Mouse (Mus musculus) limb, embryonic 15.5 days (tissue): Measurements from ENCODE around the gene Lrig1. TPM values are rescaled to one million over a fixed set of nuclear protein-coding genes. Genes with fewer than 3 reads are reported as not detected.

Experiments used
- ATAC-seq: fragments of 200-750 bp; cut with Nextera tagmentation; 2 replicates; pipeline ENCODE4 v1.8.0; 2017; ENCODE audit warnings: low read depth, moderate TSS enrichment; ENCODE audit not compliant: insufficient number of reproducible peaks, low FRiP score, low TSS enrichment
- H3K27ac ChIP-seq: fragments of 300-500 bp; sonication (generic); 2 replicates; pipeline ENCODE4 v1.5.1; 2015; ENCODE audit warnings: moderate library complexity, mild to moderate bottlenecking, inconsistent platforms
- H3K27me3 ChIP-seq: fragments of 300-500 bp; sonication (generic); 2 replicates; pipeline ENCODE4 v1.6.1; 2015; ENCODE audit warnings: inconsistent platforms
- H3K36me3 ChIP-seq: fragments of 300-500 bp; sonication (generic); 2 replicates; pipeline ENCODE4 v1.6.1; 2015; ENCODE audit warnings: inconsistent platforms
- H3K4me1 ChIP-seq: fragments of 300-500 bp; sonication (generic); 2 replicates; pipeline ENCODE4 v1.6.1; 2015; ENCODE audit warnings: inconsistent platforms
- H3K4me2 ChIP-seq: fragments of 300-500 bp; sonication (generic); 2 replicates; pipeline ENCODE4 v1.6.1; 2015; ENCODE audit warnings: mild to moderate bottlenecking, inconsistent platforms
- H3K4me3 ChIP-seq: fragments of 300-500 bp; sonication (generic); 2 replicates; pipeline ENCODE4 v1.5.1; 2015; ENCODE audit warnings: mild to moderate bottlenecking, inconsistent platforms
- H3K9ac ChIP-seq: fragments of 300-500 bp; sonication (generic); 2 replicates; pipeline ENCODE4 v1.6.1; 2015; ENCODE audit warnings: inconsistent platforms
- H3K9me3 ChIP-seq: fragments of 300-500 bp; sonication (generic); 2 replicates; pipeline ENCODE4 v1.6.1; 2016; ENCODE audit warnings: inconsistent platforms
- WGBS: fragments of 180-500 bp; shearing (Covaris S2); methylation state at CpG from one replicate; pipeline ENCODE4 v1.1.7; 2015; 5-methylcytosine and 5-hydroxymethylcytosine counted together
- polyA plus RNA-seq: library from polyadenylated mRNA; unstranded; fragments of >200 nt; fragmentation: Nextera tagmentation; extraction: Ambion mirVana; gene quantifications from 2 replicates; pipeline ENCODE4 v1.2.1, GENCODE M21; 2015

Gene Lrig1
- polyA plus RNA-seq, 1 experiment from 2014 or later = 22.5 TPM

DNA sequence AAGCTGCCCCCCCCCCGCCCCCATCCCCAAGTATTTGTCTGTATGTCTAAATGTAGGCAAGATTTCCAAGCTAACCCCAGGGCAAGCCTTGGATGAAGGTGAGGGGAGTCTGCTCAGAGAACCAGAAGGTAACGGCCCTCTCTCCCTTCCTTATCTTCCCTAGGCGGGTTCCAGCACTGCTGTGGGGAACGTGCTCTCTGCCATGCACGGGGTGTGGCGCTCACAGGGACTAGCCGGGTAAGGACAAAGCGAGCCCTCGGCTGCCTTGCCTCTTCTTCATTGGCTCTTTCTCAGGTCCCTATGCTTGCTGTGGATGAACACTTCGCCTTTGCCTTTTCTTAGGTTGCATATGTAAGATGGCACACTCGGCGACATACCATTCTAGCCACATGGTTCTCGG is 100.9 kb downstream of the Lrig1 start:
- Histone ChIP-seq H3K4me2 (no peak overlapping the region), H3K27me3 (no peaks in the 10 kb centered on the region), H3K9me3 (no peaks in the 10 kb centered on the region), H3K9ac (no peak overlapping the region), H3K4me1 (peaks cover 31% of the 10 kb centered on the region), H3K27ac (no peak overlapping the region), H3K36me3 (peaks cover 23% of the 10 kb centered on the region), H3K4me3 (no peak overlapping the region)
- ATAC-seq = no peak
- WGBS = 87% methylated on average over 13 of the region's 13 CpGs

GRCm38 (mm10) chr6:94598421-94598820 is 101.5 kb downstream of the Lrig1 start:
- 62% methylated on average over 12 of the region's 12 CpGs for WGBS
- Histone ChIP-seq H3K4me3 (no peak overlapping the region), H3K27ac (peak overlapping the region; percentile 1; the same call in 1 of the 2 replicates), H3K9ac (no peak overlapping the region), H3K4me1 (peaks cover 29% of the 10 kb centered on the region), H3K27me3 (no peaks in the 10 kb centered on the region), H3K36me3 (peaks cover 17% of the 10 kb centered on the region; the same call in 1 of the 2 replicates), H3K9me3 (no peaks in the 10 kb centered on the region), H3K4me2 (no peak overlapping the region)
- ATAC-seq = 0 out of 2 replicates have a peak, but pooled peaks have one; percentile 18

DNA sequence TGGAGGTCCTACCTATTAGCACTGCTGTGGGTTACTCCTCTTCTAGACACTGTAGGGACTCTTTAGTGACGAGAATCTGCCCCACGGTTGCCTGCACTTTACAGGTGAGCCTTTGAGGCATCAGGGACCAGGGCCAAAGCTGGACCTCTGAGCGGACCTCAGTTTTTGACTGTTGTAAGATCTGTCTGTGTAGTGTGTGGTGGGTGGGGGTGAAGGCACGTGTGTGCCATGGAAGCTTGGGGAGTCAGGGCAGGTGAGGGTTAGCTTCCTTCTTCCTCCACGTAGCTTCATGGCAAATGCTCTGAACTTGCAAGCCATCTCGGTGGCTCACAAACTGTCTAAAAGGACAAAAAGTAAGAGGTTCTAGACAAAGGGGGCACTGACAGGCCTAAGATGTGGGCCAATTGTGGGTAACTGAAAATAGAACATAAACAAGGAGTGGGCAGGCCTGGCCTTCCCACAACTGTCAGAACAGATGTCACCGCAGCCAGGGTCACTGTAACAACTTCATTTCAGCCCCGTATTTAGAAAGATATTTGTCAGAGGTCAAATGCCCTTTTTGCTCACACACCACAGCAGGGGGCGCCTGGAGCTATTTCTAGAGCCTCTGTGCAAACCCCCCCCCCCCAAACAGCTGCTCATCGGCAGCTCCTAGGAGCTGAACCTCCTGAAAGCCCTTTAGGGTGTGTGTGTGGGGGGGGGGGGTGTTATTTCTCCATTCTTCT is 103.0 kb downstream of the Lrig1 start:
- no peak for ATAC-seq
- peaks cover 40% of the 10 kb centered on the region for H3K4me1 ChIP-seq
- WGBS = 66% methylated on average over 10 of the region's 10 CpGs
- no peak overlapping the region for H3K4me2 ChIP-seq
- H3K36me3 ChIP-seq = peaks cover 6% of the 10 kb centered on the region; the same call in 1 of the 2 replicates
- no peak overlapping the region for H3K27ac ChIP-seq
- H3K4me3 ChIP-seq = no peak overlapping the region
- no peaks in the 10 kb centered on the region for H3K9me3 ChIP-seq
- no peak overlapping the region for H3K9ac ChIP-seq
- no peaks in the 10 kb centered on the region for H3K27me3 ChIP-seq

GRCm38 (mm10) chr6:94596051-94596760 is 103.8 kb downstream of the Lrig1 start:
- no peak overlapping the region for H3K9ac ChIP-seq
- no peaks in the 10 kb centered on the region for H3K27me3 ChIP-seq
- H3K36me3 ChIP-seq = peaks cover 6% of the 10 kb centered on the region; the same call in 1 of the 2 replicates
- WGBS = 75% methylated on average over 14 of the region's 14 CpGs
- no peak overlapping the region for H3K4me3 ChIP-seq
- peaks cover 40% of the 10 kb centered on the region for H3K4me1 ChIP-seq
- no peak overlapping the region for H3K4me2 ChIP-seq
- H3K9me3 ChIP-seq = no peaks in the 10 kb centered on the region
- ATAC-seq = no peak
- no peak overlapping the region for H3K27ac ChIP-seq

- Histone ChIP-seq H3K36me3 (peaks cover 4% of the 10 kb centered on the region; the same call in 1 of the 2 replicates), H3K4me3 (no peak overlapping the region), H3K9ac (no peak overlapping the region), H3K27me3 (no peaks in the 10 kb centered on the region), H3K4me1 (peaks cover 40% of the 10 kb centered on the region), H3K4me2 (no peak overlapping the region), H3K9me3 (no peaks in the 10 kb centered on the region), H3K27ac (no peak overlapping the region)
- ATAC-seq = no peak
- WGBS = 61% methylated on average over 5 of the region's 5 CpGs
Measured at GRCm38 (mm10) chr6:94595206-94595605, 104.8 kb downstream of the Lrig1 start.

DNA sequence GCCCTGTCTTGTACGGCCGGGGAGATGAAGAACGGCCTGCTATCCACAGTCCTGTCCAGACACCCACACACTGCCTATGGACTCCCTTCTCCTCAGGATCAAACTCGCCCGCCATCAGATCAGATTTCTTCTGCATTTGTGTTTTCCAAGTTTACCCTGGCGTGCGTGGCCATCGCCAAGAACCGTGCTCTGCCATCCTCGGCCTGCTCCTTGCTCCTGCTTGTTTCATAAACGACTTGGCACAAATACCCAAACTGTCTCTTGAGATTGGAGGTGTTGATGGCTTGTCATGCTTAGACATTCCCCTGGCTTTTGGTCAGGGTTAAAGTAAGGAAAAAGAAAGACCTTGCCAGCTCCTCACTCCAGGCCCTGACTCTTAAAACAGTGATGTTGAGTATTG is 105.2 kb downstream of the Lrig1 start:
- Histone ChIP-seq H3K9me3 (no peaks in the 10 kb centered on the region), H3K4me3 (no peak overlapping the region), H3K27me3 (no peaks in the 10 kb centered on the region), H3K4me2 (no peak overlapping the region), H3K9ac (no peak overlapping the region), H3K4me1 (peaks cover 40% of the 10 kb centered on the region), H3K36me3 (no peaks in the 10 kb centered on the region), H3K27ac (no peak overlapping the region)
- WGBS = 76% methylated on average over 11 of the region's 11 CpGs
- no peak for ATAC-seq

DNA sequence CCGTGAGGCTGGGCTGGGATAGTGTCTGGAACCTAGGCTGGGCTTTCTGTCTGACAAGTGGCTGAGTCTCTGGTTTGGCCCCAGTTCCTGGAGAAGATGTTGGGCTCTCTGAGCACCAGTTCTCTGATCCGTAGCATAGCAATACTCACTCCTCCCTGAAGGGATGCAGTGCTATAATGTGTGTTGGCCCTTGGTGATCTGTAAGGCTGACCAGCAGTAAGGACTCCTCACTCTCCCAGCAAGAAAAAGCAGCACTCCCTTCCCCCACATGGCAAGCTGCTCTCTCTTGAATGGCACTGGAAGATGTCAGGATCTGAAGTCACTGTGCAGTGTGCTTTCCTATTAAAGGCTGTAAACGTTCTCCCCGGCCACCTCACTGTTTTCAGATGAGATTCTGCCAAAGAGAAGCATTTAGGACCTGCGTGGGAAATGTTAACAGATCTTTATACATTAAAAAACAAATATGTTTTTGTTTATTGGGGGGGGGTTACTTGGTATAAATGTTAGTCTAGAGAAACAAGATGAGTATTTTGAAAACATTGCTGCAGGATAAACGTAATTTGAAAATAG is 105.8 kb downstream of the Lrig1 start:
- Histone ChIP-seq H3K9me3 (no peaks in the 10 kb centered on the region), H3K27ac (no peak overlapping the region), H3K4me2 (no peak overlapping the region), H3K9ac (no peak overlapping the region), H3K4me1 (peaks cover 40% of the 10 kb centered on the region), H3K27me3 (no peaks in the 10 kb centered on the region), H3K36me3 (no peaks in the 10 kb centered on the region), H3K4me3 (no peak overlapping the region)
- WGBS = 56% methylated on average over 6 of the region's 6 CpGs
- ATAC-seq = no peak

DNA sequence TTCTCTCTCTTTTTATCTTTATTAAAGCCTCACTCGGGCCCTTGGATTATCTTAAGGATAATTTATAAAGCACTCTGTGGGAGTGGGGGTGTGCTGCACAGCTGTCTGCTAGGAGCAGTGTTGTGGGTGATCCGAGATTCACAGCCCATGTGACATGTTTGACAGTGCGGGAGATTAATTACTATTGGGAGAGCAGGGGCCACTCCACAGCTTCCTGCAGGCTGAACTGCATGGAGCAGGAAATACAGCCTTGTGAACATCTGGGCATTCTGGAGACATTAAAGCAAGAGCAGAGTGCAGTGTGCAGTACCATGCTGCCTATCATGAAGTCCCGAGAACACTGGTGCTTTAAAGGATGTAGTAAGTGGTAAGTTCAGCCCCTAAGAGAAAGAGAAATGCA is 107.2 kb downstream of the Lrig1 start:
- H3K36me3 ChIP-seq = no peaks in the 10 kb centered on the region
- WGBS = 4% methylated on average over 4 of the region's 4 CpGs
- ATAC-seq = 0 out of 2 replicates have a peak, but pooled peaks have one; percentile 41
- no peak overlapping the region for H3K4me3 ChIP-seq
- no peak overlapping the region for H3K9ac ChIP-seq
- no peaks in the 10 kb centered on the region for H3K27me3 ChIP-seq
- peaks cover 40% of the 10 kb centered on the region for H3K4me1 ChIP-seq
- no peak overlapping the region for H3K4me2 ChIP-seq
- H3K9me3 ChIP-seq = no peaks in the 10 kb centered on the region
- peak overlapping the region; percentile 2; the same call in 1 of the 2 replicates for H3K27ac ChIP-seq

GRCm38 (mm10) chr6:94592243-94592642 is 107.7 kb downstream of the Lrig1 start:
- H3K36me3 ChIP-seq = no peaks in the 10 kb centered on the region
- H3K4me3 ChIP-seq = no peak overlapping the region
- no peak overlapping the region for H3K4me2 ChIP-seq
- H3K4me1 ChIP-seq = peaks cover 40% of the 10 kb centered on the region
- no peak overlapping the region for H3K9ac ChIP-seq
- no peaks in the 10 kb centered on the region for H3K27me3 ChIP-seq
- WGBS = 4% methylated on average over 8 of the region's 8 CpGs
- no peaks in the 10 kb centered on the region for H3K9me3 ChIP-seq
- peak; percentile 70; the same call in 1 of the 2 replicates for ATAC-seq
- H3K27ac ChIP-seq = peak overlapping the region; percentile 2; the same call in 1 of the 2 replicates

DNA sequence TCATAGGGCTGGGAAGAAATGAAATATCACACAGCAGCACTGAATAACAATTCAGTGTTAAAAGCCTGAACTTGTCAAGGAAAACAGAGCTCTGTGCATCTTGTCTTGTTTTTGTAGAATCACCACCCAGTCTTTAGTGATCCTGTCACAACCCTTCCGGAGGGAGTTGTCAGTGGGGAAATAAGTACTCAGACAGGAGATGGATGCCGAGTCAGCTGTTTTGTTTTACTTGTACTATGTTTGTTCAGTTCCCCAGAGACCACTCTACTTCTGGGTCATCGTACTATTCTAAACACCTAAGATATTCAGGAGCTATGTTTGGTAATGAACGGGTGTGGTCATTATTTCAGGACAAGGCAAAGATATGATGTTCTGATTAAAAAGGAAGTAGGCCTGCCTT is 111.6 kb downstream of the Lrig1 start:
- H3K9ac ChIP-seq = no peak overlapping the region
- 84% methylated on average over 4 of the region's 4 CpGs for WGBS

DNA sequence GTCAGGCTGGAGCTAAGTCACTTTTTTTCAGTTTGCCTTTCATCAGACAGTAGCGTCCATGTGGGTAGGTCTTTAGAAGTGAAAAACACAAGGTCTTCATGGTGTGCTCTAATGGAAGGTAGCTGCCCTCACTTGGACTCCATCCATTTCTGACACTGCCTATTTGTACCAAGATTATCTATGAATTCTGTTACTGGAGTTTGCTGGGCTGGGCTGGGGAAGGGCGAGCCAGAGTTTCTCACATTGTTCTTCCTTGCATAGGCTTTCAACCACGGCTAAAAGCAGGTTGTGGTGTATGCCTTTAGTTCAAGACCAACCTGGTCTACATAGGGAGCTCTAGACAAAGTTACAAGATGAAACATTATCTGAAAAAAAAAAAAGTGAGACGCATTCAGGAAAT is 115.0 kb downstream of the Lrig1 start:
- Histone ChIP-seq H3K27me3 (no peaks in the 10 kb centered on the region), H3K9me3 (no peaks in the 10 kb centered on the region), H3K4me1 (no peaks in the 10 kb centered on the region; the same call in 1 of the 2 replicates), H3K27ac (no peak overlapping the region), H3K9ac (no peak overlapping the region), H3K4me2 (no peak overlapping the region), H3K36me3 (no peaks in the 10 kb centered on the region), H3K4me3 (no peak overlapping the region)
- 89% methylated on average over 4 of the region's 4 CpGs for WGBS
- ATAC-seq = no peak

More for the DNA sequence above, 111.6 kb downstream of the Lrig1 start:
- no peak overlapping the region for H3K4me2 ChIP-seq
- no peaks in the 10 kb centered on the region for H3K36me3 ChIP-seq
- H3K9me3 ChIP-seq = no peaks in the 10 kb centered on the region
- no peak overlapping the region for H3K4me3 ChIP-seq
- H3K27ac ChIP-seq = no peak overlapping the region
- no peaks in the 10 kb centered on the region for H3K27me3 ChIP-seq
- no peak for ATAC-seq
- peaks cover 14% of the 10 kb centered on the region for H3K4me1 ChIP-seq
